Mouse (Mus musculus): Measurements from ENCODE around the gene G6pc3.

GRCm38 (mm10) chr11:102184253-102184645, 5.2 kb upstream of the G6pc3 start:
- TF ChIP-seq CTCF (IDR thresholded peaks at IDR 0.05; ENCODE audit: extremely low read depth, insufficient read length, insufficient replicate concordance, low read depth, low read length) (no peak), POLR2A (IDR thresholded peaks at IDR 0.05; ENCODE audit: low read depth, low read length) (no peak)
